Mouse (Mus musculus): ENCODE data around the gene 0610030E20Rik.
A peak's percentile ranks its signal among the peaks of the same experiment; 100 is the strongest.

Gene 0610030E20Rik

GRCm38 (mm10) chr6:72347166-72347941 is at the start of gene 0610030E20Rik:
Gene 0610030E20Rik, plus strand, starts transcription at chr6:72347317.
- DNase-seq (ENCODE audit: low spot score in 2 of 2), result peak; percentile 52 to 66

GRCm38 (mm10) chr6:72297825-72298224 is 49.3 kb upstream of the 0610030E20Rik start:
- no peak for DNase-seq (ENCODE audit: low spot score in 2 of 2)

- no peak for DNase-seq (ENCODE audit: low spot score in 2 of 2)
Observed at GRCm38 (mm10) chr6:72302349-72302925, 44.7 kb upstream of the 0610030E20Rik start.

GRCm38 (mm10) chr6:72303510-72303909 is 43.6 kb upstream of the 0610030E20Rik start:
- DNase-seq (ENCODE audit: low spot score in 2 of 2), result no peak

DNA sequence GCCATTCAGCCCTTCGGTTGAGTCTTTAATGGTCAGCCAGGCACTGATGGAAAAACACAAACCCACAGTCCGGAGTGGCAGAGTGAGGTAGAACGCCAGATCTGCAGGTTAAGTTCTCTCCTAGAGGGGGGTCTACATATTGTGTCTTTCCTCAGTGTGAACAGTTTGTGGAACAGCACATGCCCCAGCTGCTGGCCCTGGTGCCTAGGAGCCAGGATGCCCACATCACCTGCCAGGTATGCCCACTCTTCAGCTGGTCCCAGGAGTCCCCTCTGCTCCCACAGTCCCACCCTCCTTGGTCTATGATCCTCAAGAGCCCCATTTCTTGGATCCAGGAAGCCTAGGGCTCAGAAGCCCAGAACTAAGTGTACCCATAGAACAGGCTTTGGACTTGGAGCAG is 34.9 kb upstream of the 0610030E20Rik start:
- DNase-seq (ENCODE audit: low spot score in 2 of 2), result no peak

- DNase-seq (ENCODE audit: low spot score in 2 of 2), result no peak
Observed at GRCm38 (mm10) chr6:72313124-72313867, 33.8 kb upstream of the 0610030E20Rik start.

- DNase-seq (ENCODE audit: low spot score in 2 of 2), result no peak
Observed at GRCm38 (mm10) chr6:72315384-72315783, 31.7 kb upstream of the 0610030E20Rik start.

GRCm38 (mm10) chr6:72316044-72316443 is 31.1 kb upstream of the 0610030E20Rik start:
- no peak for DNase-seq (ENCODE audit: low spot score in 2 of 2)

- no peak for DNase-seq (ENCODE audit: low spot score in 2 of 2)
Observed at GRCm38 (mm10) chr6:72318440-72318839, 28.7 kb upstream of the 0610030E20Rik start.

- DNase-seq (ENCODE audit: low spot score in 2 of 2), result peak; percentile 26 to 31
Observed at GRCm38 (mm10) chr6:72319019-72319418, 28.1 kb upstream of the 0610030E20Rik start.

DNA sequence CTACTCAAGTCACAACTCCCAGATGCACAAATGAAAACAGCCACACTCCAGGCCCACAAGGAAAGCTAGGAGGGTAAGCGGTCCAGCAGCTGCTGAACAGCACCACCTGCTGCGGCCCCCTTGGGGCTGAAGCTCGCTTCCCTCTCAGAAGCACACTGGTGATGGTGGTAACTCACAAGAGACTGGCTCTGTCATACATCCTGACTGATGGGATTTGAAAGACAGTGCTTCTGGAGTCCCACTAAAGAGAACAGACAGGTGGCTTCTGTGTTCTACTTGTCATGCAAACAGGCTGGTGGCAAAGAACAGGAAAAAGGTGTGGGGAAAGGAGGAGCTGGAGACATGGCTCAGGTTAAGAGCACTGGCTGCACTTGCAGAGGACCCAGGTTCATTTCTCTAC is 24.2 kb upstream of the 0610030E20Rik start:
- no peak for DNase-seq (ENCODE audit: low spot score in 2 of 2)

- no peak for DNase-seq (ENCODE audit: low spot score in 2 of 2)
Observed at GRCm38 (mm10) chr6:72323786-72324508, 23.2 kb upstream of the 0610030E20Rik start.

DNA sequence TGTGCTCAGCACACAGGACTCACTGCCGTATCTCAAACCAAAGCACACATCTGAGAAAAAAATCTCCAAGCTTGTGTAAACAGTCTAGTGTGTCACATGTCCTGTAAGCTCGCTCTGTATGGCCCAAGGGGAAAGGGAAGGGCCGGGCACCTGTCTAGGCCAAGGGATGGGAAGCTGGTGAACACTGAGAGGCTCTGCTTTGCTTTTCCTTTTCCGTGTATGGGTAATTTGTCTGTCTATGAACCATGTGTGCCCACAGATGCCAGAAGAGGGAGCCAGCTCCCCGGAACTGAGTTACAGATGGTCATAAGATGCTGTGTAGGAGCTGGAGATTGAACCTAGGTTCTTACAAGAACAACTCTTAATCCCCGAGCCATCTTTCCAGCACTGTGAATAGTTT is 20.8 kb upstream of the 0610030E20Rik start:
- DNase-seq (ENCODE audit: low spot score in 2 of 2), result no peak

DNA sequence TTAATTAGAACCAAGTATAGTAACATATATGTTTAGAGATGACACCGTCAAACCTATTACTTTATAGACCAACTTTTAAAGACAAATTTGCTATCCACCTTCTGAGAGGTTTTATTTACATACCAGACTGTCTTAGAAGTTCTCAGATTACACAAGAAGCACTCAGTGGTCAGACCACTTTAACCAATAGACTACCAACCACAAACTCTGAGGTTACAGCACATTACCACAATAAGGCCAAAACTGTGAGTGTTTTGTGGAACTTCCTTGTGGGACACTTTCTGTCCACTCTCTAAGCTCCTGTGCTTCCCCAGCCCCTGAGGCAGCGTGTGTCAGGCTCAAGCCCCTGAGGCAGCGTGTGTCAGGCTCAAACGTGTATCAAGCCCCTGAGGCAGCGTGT is 18.1 kb upstream of the 0610030E20Rik start:
- no peak for DNase-seq (ENCODE audit: low spot score in 2 of 2)

GRCm38 (mm10) chr6:72330133-72330532 is 17.0 kb upstream of the 0610030E20Rik start:
- no peak for DNase-seq (ENCODE audit: low spot score in 2 of 2)

- no peak for DNase-seq (ENCODE audit: low spot score in 2 of 2)
Observed at GRCm38 (mm10) chr6:72333111-72333510, 14.0 kb upstream of the 0610030E20Rik start.

- no peak for DNase-seq (ENCODE audit: low spot score in 2 of 2)
Observed at GRCm38 (mm10) chr6:72340481-72340880, 6.6 kb upstream of the 0610030E20Rik start.

GRCm38 (mm10) chr6:72344396-72345073 is 2.6 kb upstream of the 0610030E20Rik start:
- no peak for DNase-seq (ENCODE audit: low spot score in 2 of 2)

DNA sequence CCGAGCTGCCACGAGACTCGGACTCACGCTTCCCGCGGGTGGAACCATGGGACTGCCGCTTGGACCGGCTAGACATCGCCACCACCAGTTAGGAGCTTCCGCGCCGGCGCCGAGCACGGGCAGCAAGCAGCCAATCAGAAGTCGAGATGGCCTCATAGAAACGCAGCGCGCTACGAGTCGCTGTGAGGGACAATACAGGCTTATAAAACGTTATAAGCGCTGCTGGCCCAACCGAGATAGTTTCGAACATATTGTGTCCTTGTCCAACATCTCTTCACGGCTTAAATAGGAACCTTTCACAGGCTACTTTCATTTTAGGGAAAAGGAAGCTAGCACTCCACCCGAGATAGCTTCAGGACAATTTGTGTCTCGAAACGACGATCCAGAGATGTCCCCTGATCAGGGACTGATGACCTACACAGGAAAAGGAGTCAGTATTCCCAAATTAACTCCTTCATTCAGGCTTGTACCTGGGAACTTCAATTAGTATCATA is 2.0 kb upstream of the 0610030E20Rik start, which contains the start of gene Usp39:
TSS of gene Usp39 (minus strand) at position 111 of the 494 bp plus-strand sequence.
- peak; percentile 89 to 91 for DNase-seq (ENCODE audit: low spot score in 2 of 2)

GRCm38 (mm10) chr6:72345633-72346032 is 1.5 kb upstream of the 0610030E20Rik start:
- DNase-seq (ENCODE audit: low spot score in 2 of 2), result no peak

- no peak for DNase-seq (ENCODE audit: low spot score in 2 of 2)
Observed at GRCm38 (mm10) chr6:72346261-72346660, 856 bp upstream of the 0610030E20Rik start.
